Mouse (Mus musculus): ENCODE data around the gene Gm6583. TPM values are rescaled to one million over a fixed set of nuclear protein-coding genes. Genes with fewer than 3 reads are reported as not detected.

Gm6583 gene
- polyA plus RNA-seq, 1 experiment, result not detected

DNA sequence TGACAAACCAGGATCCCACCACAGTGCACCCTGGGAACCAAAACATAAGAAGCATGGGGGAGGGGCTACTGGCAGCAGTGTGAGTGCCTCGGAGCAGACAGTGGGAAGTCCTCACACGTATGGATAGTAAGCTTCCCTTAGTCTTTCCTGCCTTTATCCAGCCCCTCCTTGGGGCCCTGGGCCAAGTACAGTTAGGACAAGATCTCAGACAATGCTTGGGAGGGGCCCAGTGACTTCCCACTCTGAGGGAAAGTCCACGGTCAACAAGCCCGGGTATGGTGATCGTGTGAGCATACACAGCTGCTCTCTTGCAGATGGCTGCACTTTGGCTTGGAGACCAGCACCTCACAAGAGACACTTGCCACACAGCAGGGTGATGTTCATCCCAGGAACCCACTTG, 38.5 kb downstream of the Gm6583 start:
- no peak for TF ChIP-seq POLR2A (IDR thresholded peaks at IDR 0.05; ENCODE audit: low read depth, low read length)
- no peak for TF ChIP-seq CTCF (IDR thresholded peaks at IDR 0.05; ENCODE audit: borderline replicate concordance, insufficient read depth, low read length)
- Histone ChIP-seq H3K27ac (ENCODE audit: insufficient read depth, low read length) (no peak overlapping the region), H3K4me3 (ENCODE audit: insufficient read depth, low read length) (no peak overlapping the region)

DNA sequence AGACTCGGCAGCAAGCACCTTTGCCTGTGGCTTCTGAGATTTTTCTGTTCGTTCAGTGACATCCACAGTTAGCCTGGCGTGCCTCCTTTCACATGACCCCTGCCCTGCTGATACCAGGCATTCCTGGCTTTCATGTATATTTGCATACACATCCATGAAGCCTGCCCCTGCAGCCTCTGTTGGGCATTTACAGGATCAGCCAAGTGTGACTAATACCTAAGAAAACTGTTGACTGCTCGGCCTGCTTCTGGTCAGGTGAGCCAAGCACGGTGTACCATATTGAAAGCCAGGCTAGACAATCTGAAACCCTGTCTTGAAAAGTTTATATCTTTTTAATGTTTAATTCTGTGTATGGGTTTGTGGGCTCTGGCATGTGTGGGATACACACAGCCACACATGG, 39.4 kb downstream of the Gm6583 start:
- H3K4me3 ChIP-seq (ENCODE audit: insufficient read depth, low read length), result no peak overlapping the region
- TF ChIP-seq CTCF (IDR thresholded peaks at IDR 0.05; ENCODE audit: borderline replicate concordance, insufficient read depth, low read length) (no peak), POLR2A (IDR thresholded peaks at IDR 0.05; ENCODE audit: low read depth, low read length) (no peak)
- H3K4me1 ChIP-seq (ENCODE audit: control insufficient read depth, insufficient read depth, low read length), result no peaks in the 10 kb centered on the region
- no peak overlapping the region for H3K27ac ChIP-seq (ENCODE audit: insufficient read depth, low read length)

More for the DNA sequence above, 38.5 kb downstream of the Gm6583 start:
- no peaks in the 10 kb centered on the region for H3K4me1 ChIP-seq (ENCODE audit: control insufficient read depth, insufficient read depth, low read length)

- H3K4me3 ChIP-seq (ENCODE audit: insufficient read depth, low read length), result no peak overlapping the region
- no peaks in the 10 kb centered on the region for H3K4me1 ChIP-seq (ENCODE audit: control insufficient read depth, insufficient read depth, low read length)
- no peak for TF ChIP-seq POLR2A (IDR thresholded peaks at IDR 0.05; ENCODE audit: low read depth, low read length)
- no peak for TF ChIP-seq CTCF (IDR thresholded peaks at IDR 0.05; ENCODE audit: borderline replicate concordance, insufficient read depth, low read length)
- no peak overlapping the region for H3K27ac ChIP-seq (ENCODE audit: insufficient read depth, low read length)
Measured at GRCm38 (mm10) chr5:112313222-112313885, 42.5 kb downstream of the Gm6583 start.

DNA sequence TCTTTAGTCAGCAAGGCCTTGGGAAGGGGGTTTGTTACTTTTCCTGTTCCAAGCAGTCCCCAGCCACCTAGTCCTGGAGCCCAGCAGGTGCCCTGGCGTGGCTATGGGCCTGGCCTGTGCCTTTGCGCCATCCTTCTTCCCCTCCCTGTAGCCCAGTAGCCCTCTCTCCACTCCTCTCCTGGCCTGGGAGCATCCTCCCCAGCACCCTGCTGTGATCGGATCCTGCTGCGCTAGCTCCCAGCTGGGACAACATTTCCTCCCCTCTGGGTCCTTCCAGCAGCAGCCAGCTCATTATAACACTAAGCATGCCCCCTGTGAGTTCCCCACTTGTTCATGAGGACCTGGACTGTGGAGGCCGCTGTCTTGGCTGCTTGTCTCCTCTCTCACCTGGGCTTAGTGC, 50.0 kb downstream of the Gm6583 start:
- Histone ChIP-seq H3K27ac (ENCODE audit: insufficient read depth, low read length) (no peak overlapping the region), H3K4me3 (ENCODE audit: insufficient read depth, low read length) (no peak overlapping the region), H3K4me1 (ENCODE audit: control insufficient read depth, insufficient read depth, low read length) (no peaks in the 10 kb centered on the region)
- TF ChIP-seq POLR2A (IDR thresholded peaks at IDR 0.05; ENCODE audit: low read depth, low read length) (no peak), CTCF (IDR thresholded peaks at IDR 0.05; ENCODE audit: borderline replicate concordance, insufficient read depth, low read length) (no peak)

Other genes with a start within 250 kb of the Gm6583 start
- not detected in 2 replicates for gene Cryba4, start 103.5 kb downstream of the Gm6583 start, polyA plus RNA-seq (2011; ENCODE audit: insufficient read length, low read depth, missing spikeins)
- gene Crybb1, start 100.2 kb downstream of the Gm6583 start, polyA plus RNA-seq (2011; ENCODE audit: insufficient read length, low read depth, missing spikeins), result not detected in 2 replicates
- gene Tpst2, start 79.3 kb downstream of the Gm6583 start, polyA plus RNA-seq (2011; ENCODE audit: insufficient read length, low read depth, missing spikeins), result 39.6 and 48.3 TPM in 2 replicates
- 15.6 and 21.8 TPM in 2 replicates for gene Tfip11, start 29.7 kb downstream of the Gm6583 start, polyA plus RNA-seq (2011; ENCODE audit: insufficient read length, low read depth, missing spikeins)
- gene Srrd, start 13.0 kb downstream of the Gm6583 start, polyA plus RNA-seq (2011; ENCODE audit: insufficient read length, low read depth, missing spikeins), result 19.2 and 24.2 TPM in 2 replicates
- gene Hps4, start 12.9 kb downstream of the Gm6583 start, polyA plus RNA-seq (2011; ENCODE audit: insufficient read length, low read depth, missing spikeins), result 19.9 and 24.3 TPM in 2 replicates
- 2.0 and 4.3 TPM in 2 replicates for gene Asphd2, start 38.8 kb upstream of the Gm6583 start, polyA plus RNA-seq (2011; ENCODE audit: insufficient read length, low read depth, missing spikeins)
- gene Gm6588, start 93.4 kb upstream of the Gm6583 start, polyA plus RNA-seq (2011; ENCODE audit: insufficient read length, low read depth, missing spikeins), result not detected in 2 replicates
- gene Sez6l, start 221.2 kb upstream of the Gm6583 start, polyA plus RNA-seq (2011; ENCODE audit: insufficient read length, low read depth, missing spikeins), result 0.32 TPM in 1 of 2 replicates, not detected in the other

All from embryonic fibroblast, embryonic 13.5 days (primary cell).